Mouse (Mus musculus) MN1 (cell line): ENCODE results near the gene Krt222.

Source experiments
- DNase-seq: peaks from one replicate; pipeline ENCODE4 v3.0.0-alpha.2; 2016; ENCODE audit warnings: low spot score

Krt222 gene

GRCm38 (mm10) chr11:99238468-99238867 lies 5.4 kb downstream of the Krt222 start:
- peak; percentile 67 for DNase-seq

GRCm38 (mm10) chr11:99231049-99231816 lies 12.7 kb downstream of the Krt222 start:
- no peak for DNase-seq

GRCm38 (mm10) chr11:99230261-99231048 lies 13.4 kb downstream of the Krt222 start, which contains the start of gene Smarce1:
TSS of gene Smarce1 (minus strand) at chr11:99231017.
- DNase-seq = peak; percentile 86

- peak; percentile 16 for DNase-seq
These were observed 14.1 kb downstream of the Krt222 start for GRCm38 (mm10) chr11:99229641-99230260.

DNA sequence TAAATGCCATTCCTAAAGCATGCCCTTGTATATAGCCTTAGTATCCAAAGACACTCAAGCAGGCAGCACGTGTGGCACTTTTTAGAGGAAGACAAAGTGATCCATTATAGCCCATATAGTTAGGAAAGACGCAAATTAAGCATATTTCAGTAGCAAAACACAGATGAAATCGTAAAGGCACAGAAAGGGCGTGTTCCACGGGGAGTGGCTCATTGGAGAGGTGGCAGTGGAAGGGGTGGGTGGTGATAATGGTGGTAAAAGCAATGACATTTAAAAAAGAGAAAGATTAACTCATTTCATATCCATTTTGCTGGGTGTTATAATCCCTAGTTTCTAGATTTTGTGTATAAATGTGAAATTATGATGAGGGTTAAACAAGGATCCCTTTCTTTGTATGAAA lies 17.6 kb downstream of the Krt222 start:
- no peak for DNase-seq

DNA sequence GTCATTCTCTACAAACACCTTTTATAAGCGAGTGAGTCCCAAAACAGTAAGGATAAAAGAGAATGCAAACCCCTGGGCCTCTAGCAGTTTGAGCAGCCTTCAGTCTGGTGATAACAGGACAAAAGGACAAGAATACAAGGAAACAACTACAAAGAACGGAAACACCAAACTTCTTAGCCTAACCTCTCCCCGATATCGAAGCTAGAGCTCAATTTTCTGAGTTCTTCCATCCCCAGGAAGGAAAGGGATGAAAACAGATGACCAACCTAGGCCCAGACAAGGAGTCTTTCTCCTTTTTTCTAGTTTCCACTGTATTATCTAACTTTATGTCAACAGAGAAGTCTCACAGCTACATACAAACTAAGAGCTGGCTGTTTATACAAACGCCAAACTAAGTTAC lies 20.6 kb downstream of the Krt222 start:
- no peak for DNase-seq

GRCm38 (mm10) chr11:99221811-99222210 lies 22.1 kb downstream of the Krt222 start:
- peak; percentile 46 for DNase-seq

GRCm38 (mm10) chr11:99217248-99217986 lies 26.5 kb downstream of the Krt222 start:
- DNase-seq = no peak

DNA sequence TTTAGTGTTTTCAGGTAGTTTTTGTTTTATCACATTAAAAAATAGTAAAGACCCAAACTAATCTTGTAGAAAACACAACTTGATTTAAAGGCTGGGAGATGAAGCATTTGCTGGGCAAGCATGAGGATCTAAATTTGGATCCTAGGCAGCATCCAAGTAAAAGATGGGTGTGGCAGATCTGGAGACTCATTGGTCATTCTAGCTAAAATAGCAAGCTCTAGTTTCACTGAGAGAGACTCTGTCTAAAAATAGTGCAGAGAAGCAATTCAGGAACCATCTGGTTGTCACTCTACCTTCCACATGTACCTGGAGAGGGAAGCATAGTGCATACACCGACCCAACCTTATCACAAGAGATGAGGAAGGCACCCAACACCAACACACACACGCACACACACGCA lies 27.7 kb downstream of the Krt222 start:
- no peak for DNase-seq

DNA sequence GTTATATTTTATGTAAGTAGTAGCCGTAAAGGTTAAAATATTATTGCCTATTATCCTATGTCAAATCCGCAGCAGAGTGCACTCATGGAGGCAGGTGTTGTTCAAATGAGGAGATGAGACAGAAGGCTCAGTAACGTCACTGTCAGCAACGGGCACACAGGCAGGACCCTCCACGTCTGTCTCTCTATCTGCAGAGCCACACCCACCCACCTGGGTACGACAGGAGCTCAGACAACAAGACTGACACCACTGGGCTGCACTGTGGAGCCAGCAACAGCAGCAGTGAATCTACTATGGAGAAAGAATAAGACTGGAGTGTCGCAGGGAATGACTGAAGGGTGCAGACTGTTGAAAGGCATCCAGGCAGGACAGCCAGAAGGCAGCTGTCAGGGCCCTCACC lies 31.2 kb downstream of the Krt222 start:
- no peak for DNase-seq

GRCm38 (mm10) chr11:99211964-99212363 lies 31.9 kb downstream of the Krt222 start:
- no peak for DNase-seq

GRCm38 (mm10) chr11:99208105-99208669 lies 35.7 kb downstream of the Krt222 start:
- no peak for DNase-seq

DNA sequence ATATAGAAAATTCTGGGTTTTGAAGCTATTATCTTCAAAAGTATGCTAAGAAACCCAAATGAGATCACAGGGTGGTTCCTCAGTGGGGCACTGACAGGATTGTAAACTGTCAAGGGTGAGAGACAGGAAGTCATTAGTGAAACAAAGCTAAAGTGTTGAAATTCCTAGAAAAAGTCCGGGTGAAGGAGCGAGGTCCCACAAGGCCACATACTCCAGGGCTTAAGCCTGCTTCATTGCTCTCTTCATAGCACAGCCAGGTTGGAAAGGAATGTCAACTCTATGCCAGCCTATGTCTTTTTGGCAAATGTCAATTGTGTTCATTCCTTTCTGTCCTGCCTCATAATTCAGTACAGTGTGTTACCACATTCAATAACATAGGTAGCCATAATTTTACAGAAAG lies 36.4 kb downstream of the Krt222 start:
- DNase-seq = no peak

DNA sequence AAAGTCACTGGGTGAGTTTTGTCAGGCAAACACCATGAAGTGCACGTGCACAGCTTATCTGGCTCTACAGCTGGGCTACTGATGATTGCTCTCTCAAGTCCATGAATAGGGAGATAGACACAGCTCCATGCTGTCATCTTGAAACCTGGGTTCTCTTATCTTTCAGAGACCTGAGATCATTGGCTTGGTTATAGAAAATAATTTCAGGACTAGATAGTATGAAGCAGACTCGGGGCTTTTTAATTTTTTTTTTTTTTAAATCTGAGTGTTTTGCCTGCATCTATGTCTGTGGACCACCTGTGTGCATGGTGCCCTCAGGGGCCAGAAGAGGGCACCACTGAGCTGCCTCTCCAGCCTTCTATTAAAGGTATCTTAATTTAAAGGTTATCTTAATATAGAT lies 36.9 kb downstream of the Krt222 start:
- no peak for DNase-seq

DNA sequence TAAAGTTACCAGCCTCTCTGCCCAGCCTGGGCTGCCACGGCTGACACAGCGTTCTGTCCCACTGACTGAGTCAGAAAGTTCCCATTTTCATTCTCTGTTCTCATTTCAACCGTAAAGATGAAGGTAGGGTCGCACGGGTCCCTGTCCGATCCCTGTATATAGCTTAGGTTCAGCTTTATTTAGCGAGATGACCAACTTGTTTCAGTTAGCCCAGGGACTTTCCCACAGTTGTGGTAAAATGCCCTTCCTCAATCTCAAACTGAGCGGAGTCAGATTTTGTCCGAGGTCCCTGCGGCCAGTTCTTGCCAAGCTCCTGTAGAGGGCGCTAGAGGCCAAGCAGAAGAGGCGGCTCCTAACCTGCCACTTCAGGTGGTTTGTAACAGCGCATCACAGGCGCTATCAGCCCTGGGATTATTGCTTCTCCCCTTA lies 54.7 kb downstream of the Krt222 start:
- DNase-seq = peak; percentile 26

DNA sequence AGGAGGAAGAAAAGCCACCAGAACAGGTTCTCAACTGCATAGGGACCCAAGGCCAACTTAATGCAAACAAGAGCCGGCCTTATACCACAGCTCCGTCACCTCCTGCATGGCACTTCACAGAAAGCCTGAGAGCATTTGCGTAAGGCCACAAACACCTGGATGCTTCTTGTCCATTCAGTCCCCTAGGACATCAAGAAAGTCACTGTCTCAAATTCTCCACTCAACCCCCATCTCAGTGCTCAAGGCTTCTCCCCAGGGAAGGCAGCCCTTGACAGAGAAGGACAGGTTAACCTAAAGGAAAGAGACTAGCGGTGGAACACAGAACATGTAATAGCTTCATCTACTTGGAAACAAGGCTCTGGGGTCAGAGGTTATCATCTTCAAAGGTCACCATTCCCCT lies 56.5 kb downstream of the Krt222 start:
- DNase-seq = no peak

DNA sequence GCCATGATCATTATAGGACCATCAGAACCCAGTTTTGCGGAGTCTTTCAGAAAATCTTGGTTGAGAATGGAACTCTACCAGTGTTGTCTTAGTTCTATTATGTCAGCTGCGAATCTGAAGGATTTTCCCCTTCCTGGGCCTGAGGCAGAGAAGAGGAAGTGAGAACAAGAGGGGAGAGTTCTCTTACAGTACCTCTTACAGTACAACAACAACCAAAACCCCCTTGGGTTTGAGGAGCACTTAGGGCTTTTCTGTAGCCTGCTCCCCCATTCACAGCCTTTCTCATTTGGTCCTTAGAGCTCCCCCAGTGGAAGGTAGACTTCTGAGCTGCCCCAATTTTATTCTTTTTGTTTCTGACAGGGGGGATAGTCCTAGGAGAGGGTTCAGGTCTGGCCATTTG lies 57.0 kb downstream of the Krt222 start:
- DNase-seq = no peak
